In the genomic region with DNA sequence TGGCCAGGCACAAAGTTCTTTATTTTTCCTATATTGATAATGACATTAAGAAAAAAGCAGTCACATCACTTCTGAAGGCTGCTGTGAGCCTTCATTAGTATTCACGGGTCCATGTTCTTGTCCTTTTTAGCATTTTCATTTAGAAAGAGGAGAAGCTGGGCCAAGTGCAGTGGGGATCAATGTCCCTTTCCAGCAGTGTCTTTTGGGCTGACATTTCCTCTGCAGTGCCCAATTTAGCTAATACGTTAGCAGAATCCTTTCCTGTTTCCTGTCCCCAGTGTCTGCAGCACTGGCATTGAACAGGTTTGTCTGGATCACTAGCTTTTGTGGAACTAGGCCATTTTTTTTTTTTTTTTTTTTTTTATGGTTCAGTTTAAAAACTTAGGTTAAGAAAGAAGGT, we compare ENCODE assay signal across 30 mouse cellular contexts.
DNase-seq lines count a peak whose midpoint lies in the region; ATAC-seq and TF ChIP-seq lines count a peak whose summit lies in the region.
"Had no signal": no experiment of that assay in that cellular context is flagged by ENCODE, and none has a peak within 500 bp of the region (broad histone marks: within the 10 kb centered on the region; RNA-seq: fewer than 3 reads in every experiment).

No protein-coding gene starts in this region.

- no peaks in the 10 kb centered on the region for H3K9me3 ChIP-seq in kidney, embryonic 14.5 days (ENCODE audit: control insufficient read depth, low read length)
- no peaks in the 10 kb centered on the region for H3K9me3 ChIP-seq in megakaryocyte, embryonic 14.5 days
- H3K9me3 ChIP-seq in liver, embryonic 12.5 days (replicated peaks): no peaks in the 10 kb centered on the region
- H3K9me3 ChIP-seq: embryonic facial prominence, embryonic 12.5 days; G1E; heart, embryonic 13.5 days; limb, embryonic 13.5 days; midbrain, embryonic 15.5 days; neural tube, embryonic 13.5 days had no signal

- peak overlapping the region; percentile 20; the same call in 1 of the 2 replicates for H3K27ac ChIP-seq in gastrocnemius, adult 2 months
- H3K27ac ChIP-seq in kidney, adult 2 months (ENCODE audit: insufficient read depth, low read depth, low read length): no peak overlapping the region
- H3K27ac ChIP-seq in kidney, embryonic 14.5 days (ENCODE audit: low read depth, low read length): no peak overlapping the region
- no peak overlapping the region for H3K27ac ChIP-seq in liver, embryonic 12.5 days
- H3K27ac ChIP-seq: embryonic facial prominence, embryonic 12.5 days; heart, adult 2 months; heart, embryonic 13.5 days; left cerebral cortex, adult 2 months; limb, embryonic 13.5 days; midbrain, embryonic 15.5 days; neural tube, embryonic 13.5 days had no signal

- intact Hi-C loops in gastrocnemius, adult 2 months (cut with DNase I): no loop called here

- no peak for ATAC-seq in kidney, embryonic 14.5 days (ENCODE audit: low FRiP score, low TSS enrichment)
- no peak for ATAC-seq in megakaryocyte, adult 5-6 weeks (ENCODE audit: poor library complexity, severe bottlenecking)
- ATAC-seq in liver, embryonic 12.5 days: no peak
- ATAC-seq: forebrain, embryonic 14.5 days; intestine, embryonic 16.5 days; liver, postnatal 0 days; midbrain, embryonic 15.5 days had no signal

- no peak overlapping the region for H3K4me3 ChIP-seq in gastrocnemius, adult 2 months
- no peak overlapping the region for H3K4me3 ChIP-seq in kidney, adult 2 months (ENCODE audit: insufficient read depth, low read depth, low read length)
- H3K4me3 ChIP-seq in kidney, embryonic 14.5 days (ENCODE audit: low read length): no peak overlapping the region
- peak overlapping the region; percentile 44 for H3K4me3 ChIP-seq in megakaryocyte, embryonic 14.5 days (replicated peaks)
- no peak overlapping the region for H3K4me3 ChIP-seq in liver, embryonic 12.5 days
- H3K4me3 ChIP-seq: embryonic facial prominence, embryonic 12.5 days; heart, adult 2 months; heart, embryonic 13.5 days; left cerebral cortex, adult 2 months; limb, embryonic 13.5 days; midbrain, embryonic 15.5 days; myocyte; neural tube, embryonic 13.5 days had no signal

- H3K4me1 ChIP-seq in kidney, adult 2 months (ENCODE audit: control insufficient read depth, insufficient read depth, low read length): peaks cover 6% of the 10 kb centered on the region; the same call in 1 of the 2 replicates
- H3K4me1 ChIP-seq in kidney, embryonic 14.5 days (ENCODE audit: control insufficient read depth, insufficient read depth, low read length): no peaks in the 10 kb centered on the region
- H3K4me1 ChIP-seq in megakaryocyte, embryonic 14.5 days: peaks cover 88% of the 10 kb centered on the region
- H3K4me1 ChIP-seq in liver, embryonic 12.5 days: no peaks in the 10 kb centered on the region
- H3K4me1 ChIP-seq: embryonic facial prominence, embryonic 12.5 days; limb, embryonic 13.5 days had no signal

- H3K9ac ChIP-seq in kidney, embryonic 14.5 days (ENCODE audit: low read depth, low read length): no peak overlapping the region
- H3K9ac ChIP-seq in liver, embryonic 12.5 days: no peak overlapping the region
- H3K9ac ChIP-seq: embryonic facial prominence, embryonic 12.5 days; heart, embryonic 13.5 days; limb, embryonic 13.5 days; liver, postnatal 0 days; midbrain, embryonic 15.5 days; neural tube, embryonic 13.5 days had no signal

- no peak for TF ChIP-seq CTCF in gastrocnemius, adult 2 months (IDR thresholded peaks at IDR 0.05)
- no peak for TF ChIP-seq CTCF in kidney, adult 2 months (conservative IDR thresholded peaks at IDR 0.05; ENCODE audit: insufficient read depth, insufficient read length, low read depth, low read length)

- no peak for TF ChIP-seq POLR2A in kidney, adult 2 months (IDR thresholded peaks at IDR 0.05; ENCODE audit: low read depth, low read length)

- 31% methylated on average over 2 of the region's 2 CpGs for WGBS in kidney, adult 2 months
- 78% methylated on average over 2 of the region's 2 CpGs for WGBS in kidney, embryonic 14.5 days
- WGBS in liver, embryonic 12.5 days (ENCODE audit: insufficient replicate concordance): 38% methylated on average over 2 of the region's 2 CpGs

- H3K27me3 ChIP-seq in kidney, adult 2 months (replicated peaks; ENCODE audit: control insufficient read depth, insufficient read depth, low read length): no peaks in the 10 kb centered on the region
- no peaks in the 10 kb centered on the region for H3K27me3 ChIP-seq in kidney, embryonic 14.5 days (ENCODE audit: control insufficient read depth, insufficient read depth, low read length)
- no peaks in the 10 kb centered on the region for H3K27me3 ChIP-seq in megakaryocyte, embryonic 14.5 days (replicated peaks)
- H3K27me3 ChIP-seq in liver, embryonic 12.5 days (replicated peaks): no peaks in the 10 kb centered on the region
- H3K27me3 ChIP-seq: embryonic facial prominence, embryonic 12.5 days; heart, embryonic 13.5 days; limb, embryonic 13.5 days; midbrain, embryonic 15.5 days; neural tube, embryonic 13.5 days had no signal

- H3K4me2 ChIP-seq in kidney, embryonic 14.5 days (replicated peaks; ENCODE audit: low read depth, low read length): no peak overlapping the region
- no peak overlapping the region for H3K4me2 ChIP-seq in liver, embryonic 12.5 days
- H3K4me2 ChIP-seq: embryonic facial prominence, embryonic 12.5 days; heart, embryonic 13.5 days; limb, embryonic 13.5 days; liver, embryonic 11.5 days; midbrain, embryonic 15.5 days; neural tube, embryonic 13.5 days had no signal

- no peaks in the 10 kb centered on the region; the same call in 1 of the 2 replicates for H3K36me3 ChIP-seq in kidney, adult 2 months (ENCODE audit: control insufficient read depth, insufficient read depth, low read length)
- H3K36me3 ChIP-seq in kidney, embryonic 14.5 days (ENCODE audit: control insufficient read depth, insufficient read depth, low read length): peaks cover 7% of the 10 kb centered on the region
- peaks cover 89% of the 10 kb centered on the region for H3K36me3 ChIP-seq in megakaryocyte, embryonic 14.5 days (replicated peaks; ENCODE audit: low read length)
- peaks cover 11% of the 10 kb centered on the region for H3K36me3 ChIP-seq in liver, embryonic 12.5 days
- H3K36me3 ChIP-seq: G1E; midbrain, embryonic 15.5 days had no signal

- DNase-seq in gastrocnemius, adult 2 months: no peak
- no peak for DNase-seq in gastrocnemius, adult 18-20 months (ENCODE audit: low spot score)
- peak; percentile 61 for DNase-seq in kidney, adult 2 months
- DNase-seq in kidney, postnatal 14 days: peak; percentile 34
- DNase-seq: adrenal gland, postnatal 14 days; cerebellum, adult 11-12 months; cerebellum, adult 9-11 months; embryo, embryonic 11 days; gastrocnemius, postnatal 36 days; heart, adult 2 months; heart, postnatal 10 days; liver, postnatal 0 days; lung, postnatal 36 days; thymus, adult 2 months; thymus, postnatal 36 days had no signal

Comparison
In these comparisons a context has a peak if more than half of its experiments do, and no peak if none do; other contexts are left out.
1. DNase-seq: peak in kidney, adult 2 months (single experiment) and kidney, postnatal 14 days (single experiment); none in gastrocnemius, adult 2 months (single experiment) and gastrocnemius, adult 18-20 months (single experiment).